Mouse (Mus musculus) layer of hippocampus, postnatal 25 days (tissue): ENCODE data around the gene Gapdh. TPM values are rescaled to one million over a fixed set of nuclear protein-coding genes. Genes with fewer than 3 reads are reported as not detected.
A peak's percentile ranks its signal among the peaks of the same experiment; 100 is the strongest.

Experiments
- DNase-seq, 2 experiments: peaks; one replicate each; pipeline ENCODE4 v3.0.0; 2022; ENCODE audit warnings: mixed read lengths in 2 of 2, low spot score in 1 of 2; ENCODE audit errors: extremely low spot score in 1 of 2
- total RNA-seq, 2 experiments: library from RNA; stranded (reverse); gene quantifications; 2 replicates each; pipeline ENCODE4 v1.2.3; 2021

Gapdh gene
- total RNA-seq, result 1,000 to 10,000 TPM; 2,323 to 2,636 TPM

DNA sequence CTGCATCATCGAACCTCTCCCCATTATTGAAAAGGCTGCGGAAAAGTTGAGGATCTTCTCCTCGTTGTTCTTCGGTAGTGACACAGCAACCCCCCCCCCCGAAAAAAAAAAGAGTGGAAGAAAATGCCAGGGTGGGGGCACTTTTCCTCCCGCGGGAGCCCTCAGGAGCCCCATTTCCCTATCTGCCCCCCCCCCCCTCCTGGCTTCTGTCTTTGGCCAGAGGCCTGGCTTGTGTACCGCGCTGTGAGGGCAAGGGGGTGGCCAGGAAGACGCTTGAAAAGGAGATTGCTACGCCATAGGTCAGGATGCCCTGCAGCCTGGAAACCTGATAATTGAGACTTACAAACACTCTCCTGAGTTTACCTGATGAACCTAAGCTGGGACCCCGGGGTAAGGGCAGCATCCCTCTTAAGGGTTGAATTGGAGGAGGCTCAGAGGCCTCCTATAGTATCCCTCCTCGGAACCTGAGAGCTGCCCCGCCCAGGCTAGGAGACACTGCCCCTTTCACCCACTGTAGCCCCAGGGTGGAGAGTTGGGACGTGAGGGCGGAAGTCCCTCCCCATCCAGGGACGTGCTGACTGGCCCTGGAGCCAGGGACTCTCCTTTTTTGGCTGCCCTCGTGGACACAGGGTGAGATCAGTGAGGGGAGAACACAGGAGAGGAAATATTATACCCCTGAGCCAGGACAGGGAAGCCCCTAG lies at the start of gene Gapdh:
TSS of gene Gapdh (minus strand) at position 417 of the 701 bp plus-strand sequence.
- peak in 1 of 2 experiments; percentile 18 for DNase-seq

DNA sequence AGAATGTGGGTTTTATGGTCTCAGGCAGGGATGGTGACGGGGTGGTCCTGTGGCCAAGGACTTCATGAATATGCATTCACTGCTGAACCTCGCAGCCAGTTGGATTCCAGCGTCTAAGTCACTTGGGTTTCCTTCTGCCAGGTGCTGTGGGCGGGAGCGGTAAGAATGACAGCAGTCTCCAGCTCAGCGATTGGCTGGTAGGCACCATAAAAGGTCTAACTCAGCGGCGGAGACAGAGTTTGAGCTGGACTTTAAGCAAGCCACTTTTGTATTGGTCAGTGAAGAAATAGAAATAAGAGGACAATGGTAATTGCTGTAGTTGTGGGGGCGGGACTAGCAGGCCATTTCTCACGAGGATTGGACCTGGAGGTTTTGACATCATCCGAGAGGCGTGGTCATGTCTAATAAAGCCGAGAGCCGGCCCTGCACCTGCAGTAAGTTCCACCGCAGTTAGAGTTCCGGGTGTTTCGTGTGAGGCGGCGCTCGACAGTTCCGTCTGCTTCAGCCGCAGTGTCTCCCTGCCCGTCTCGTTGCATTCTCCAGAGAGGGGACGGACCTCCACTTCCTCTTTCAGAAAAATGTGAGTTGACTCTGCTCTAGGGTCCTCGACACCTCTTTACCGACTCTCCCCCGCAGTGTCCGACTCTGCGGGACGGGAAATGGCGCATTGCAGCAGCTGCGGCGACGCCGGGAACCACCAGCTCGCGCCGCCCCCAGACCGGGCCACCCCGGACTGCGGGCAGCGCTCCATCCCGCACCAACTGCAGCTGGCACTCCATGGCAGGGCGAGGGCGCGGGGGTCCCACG lies 49.1 kb upstream of the Gapdh start, which contains the start of gene Vamp1:
TSS of gene Vamp1 (plus strand) at position 404 of the 807 bp plus-strand sequence.
- DNase-seq, result peak; percentile 85 to 87

DNA sequence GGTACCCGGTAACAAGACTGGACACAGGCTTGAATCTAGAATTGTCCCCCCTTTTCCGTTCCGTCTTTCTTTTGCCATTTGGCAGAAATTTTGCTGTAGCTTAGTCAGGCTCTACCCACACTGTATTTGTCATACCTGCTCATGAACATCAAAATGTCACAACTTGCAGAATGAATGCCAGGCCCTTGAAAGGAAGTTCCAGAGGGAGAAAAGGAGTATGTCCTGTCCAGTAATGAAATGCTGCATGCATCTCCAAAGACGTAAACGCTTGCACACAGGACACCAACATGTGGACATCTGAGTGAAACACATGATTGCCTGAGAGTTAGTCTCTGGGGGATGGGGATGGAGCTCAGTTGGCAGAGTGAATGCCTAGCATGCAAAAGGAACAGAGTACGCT lies 47.4 kb upstream of the Gapdh start:
- no peak for DNase-seq

DNA sequence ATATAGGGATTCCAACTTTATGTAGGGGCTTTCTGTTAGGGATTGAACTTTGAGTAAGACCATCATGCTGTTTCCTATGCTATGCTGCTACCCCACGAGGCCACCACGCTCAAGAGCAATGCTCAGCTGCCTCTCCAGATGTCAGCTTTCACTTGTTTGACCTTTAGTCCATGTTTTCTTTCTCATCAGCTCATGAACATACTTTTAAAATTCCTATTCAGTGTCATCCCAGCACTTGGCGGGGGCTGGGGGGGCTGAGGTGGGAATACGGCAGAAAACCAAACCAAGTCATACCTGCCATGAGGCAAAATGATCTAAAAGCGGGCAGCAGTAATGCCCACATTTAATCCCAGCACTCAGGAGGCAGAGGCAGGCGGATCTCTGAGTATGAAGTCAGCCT lies 46.9 kb upstream of the Gapdh start:
- DNase-seq, result no peak

DNA sequence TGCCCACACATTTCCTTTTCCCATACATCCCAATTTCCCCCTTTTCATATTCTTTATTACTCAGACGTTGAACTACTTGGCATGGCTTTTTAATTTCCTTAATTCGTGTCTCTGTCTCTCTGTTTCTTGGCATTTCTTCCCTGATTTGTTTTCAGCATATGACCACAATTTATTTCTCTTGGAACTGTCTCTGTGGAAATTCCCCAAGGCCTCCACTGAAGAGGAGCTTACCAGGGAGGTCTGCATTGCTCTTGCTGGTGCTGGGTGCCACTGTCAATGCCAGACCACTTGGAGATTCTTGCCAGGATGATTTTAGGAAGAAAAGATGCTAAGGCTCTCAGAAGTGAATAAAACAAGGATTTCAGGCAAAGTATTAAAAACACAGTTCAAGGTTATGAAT lies 46.4 kb upstream of the Gapdh start:
- no peak for DNase-seq

DNA sequence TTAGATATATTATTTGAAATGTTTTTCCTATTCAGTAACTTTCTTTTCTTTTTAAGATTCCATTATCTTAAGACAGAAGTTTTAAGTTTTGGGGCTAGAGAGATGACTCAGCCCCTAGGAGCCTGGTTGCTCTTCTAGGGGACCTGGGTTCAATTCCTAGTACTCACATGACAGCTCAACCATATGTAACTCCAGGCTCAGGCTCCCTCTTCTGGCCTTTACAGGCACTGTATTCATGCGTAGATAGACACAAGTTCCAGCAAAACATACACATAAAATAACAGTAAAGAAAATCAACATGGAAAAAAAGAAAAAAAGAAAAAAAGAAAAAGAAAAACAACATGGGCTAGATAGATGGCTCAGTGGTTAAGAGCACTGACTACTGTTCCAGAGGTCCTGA lies 44.2 kb upstream of the Gapdh start:
- no peak for DNase-seq

DNA sequence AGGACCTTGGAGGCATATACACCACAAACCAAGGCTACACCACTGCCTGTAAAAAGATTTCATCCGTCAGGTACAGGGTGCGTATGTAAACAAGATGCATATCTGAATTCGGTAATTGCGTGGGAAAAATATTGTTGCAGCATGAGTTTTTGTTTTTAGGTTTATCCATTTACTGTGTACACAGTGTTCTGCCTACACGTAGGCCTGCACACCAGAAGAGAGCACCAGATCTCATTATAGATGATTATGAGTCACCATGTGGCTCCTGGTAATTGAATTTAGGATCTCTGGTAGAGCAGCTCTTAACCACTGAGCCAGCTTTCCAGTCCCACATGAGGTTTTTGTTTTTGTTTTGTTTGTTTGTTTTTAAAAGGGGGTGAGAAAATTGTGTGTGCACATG lies 30.9 kb upstream of the Gapdh start:
- DNase-seq, result no peak

DNA sequence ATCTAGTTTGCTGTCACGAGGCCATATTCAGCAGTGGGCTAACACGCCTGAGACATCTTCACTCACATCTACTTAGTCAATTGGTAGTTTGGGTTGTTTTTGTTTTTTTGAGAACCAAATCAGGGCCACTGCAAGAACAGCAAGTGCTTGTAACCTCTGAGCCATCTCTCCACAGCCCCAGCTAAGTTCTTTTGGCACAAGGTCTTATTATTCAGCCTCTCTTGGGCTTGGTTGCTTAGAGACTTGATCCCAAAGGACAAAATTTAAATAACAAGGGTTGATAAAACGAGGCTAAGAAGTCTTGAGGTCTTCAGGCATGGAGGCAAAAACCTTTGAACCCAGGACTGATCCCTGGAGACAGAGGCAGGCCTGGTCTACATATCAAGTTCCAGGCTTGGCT lies 30.0 kb upstream of the Gapdh start:
- DNase-seq, result no peak

DNA sequence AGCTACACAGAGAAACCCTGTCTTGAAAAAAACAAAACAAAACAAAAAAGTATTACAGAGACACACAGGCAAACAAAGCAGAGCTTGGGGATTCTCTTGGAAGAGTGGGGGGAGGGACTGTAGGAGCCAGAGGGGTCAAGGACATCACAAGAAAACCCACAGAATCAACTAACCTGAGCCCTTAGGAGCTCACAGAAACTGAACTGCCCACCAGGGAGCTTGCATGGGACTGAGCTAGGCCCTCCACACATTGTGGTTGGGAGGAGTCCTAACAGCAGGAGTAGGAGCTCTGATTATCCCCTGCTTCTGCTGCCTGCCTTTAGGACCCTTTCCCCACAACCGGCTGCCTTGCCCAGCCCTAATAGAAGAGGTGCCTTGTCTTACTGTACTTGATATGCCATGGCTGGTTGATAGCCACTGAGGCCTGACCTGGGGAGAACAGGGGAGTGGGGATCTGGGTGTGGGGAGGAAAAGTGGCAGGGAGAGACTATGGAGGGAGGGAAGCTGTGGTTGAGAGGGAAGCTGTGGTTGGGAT lies 29.3 kb upstream of the Gapdh start:
- no peak for DNase-seq

DNA sequence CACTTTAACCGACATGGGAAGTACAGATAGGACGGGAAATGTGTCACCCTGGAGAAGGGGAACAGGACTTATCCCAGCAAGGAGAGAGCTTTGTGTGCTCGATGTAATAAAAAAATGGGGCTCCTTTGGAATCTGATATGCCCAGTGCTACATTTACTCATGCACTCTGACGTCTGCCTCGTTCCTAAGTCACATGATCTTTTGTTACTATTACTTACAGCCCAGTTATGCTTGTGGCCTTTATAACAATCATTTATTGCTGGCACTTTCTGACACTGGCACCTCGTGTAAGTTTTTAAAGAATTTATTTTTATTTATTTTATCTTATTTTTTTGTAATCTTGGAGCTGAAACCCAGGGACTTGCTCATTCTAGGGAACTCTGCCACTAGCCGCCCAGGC lies 27.1 kb upstream of the Gapdh start:
- DNase-seq, result no peak

DNA sequence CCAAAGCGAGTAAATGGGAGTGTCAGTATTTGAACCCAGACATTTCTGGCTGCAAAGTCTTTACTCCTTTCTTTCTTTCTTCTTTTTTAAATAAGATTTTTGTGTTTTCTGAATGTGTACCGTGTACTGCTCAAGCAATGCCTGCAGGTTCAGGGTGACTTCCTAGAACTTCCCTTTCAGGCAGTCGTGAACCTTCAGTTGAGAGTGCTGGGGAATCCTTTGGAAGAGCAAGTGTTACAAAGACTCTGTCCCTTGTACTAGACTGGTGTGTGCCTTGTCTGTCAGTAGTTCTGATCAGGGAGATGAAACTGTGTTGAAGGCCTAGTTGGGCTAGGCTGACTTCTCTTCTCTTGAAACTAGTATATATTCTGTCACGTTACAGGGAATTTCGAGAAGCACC lies 26.6 kb upstream of the Gapdh start:
- DNase-seq, result no peak

DNA sequence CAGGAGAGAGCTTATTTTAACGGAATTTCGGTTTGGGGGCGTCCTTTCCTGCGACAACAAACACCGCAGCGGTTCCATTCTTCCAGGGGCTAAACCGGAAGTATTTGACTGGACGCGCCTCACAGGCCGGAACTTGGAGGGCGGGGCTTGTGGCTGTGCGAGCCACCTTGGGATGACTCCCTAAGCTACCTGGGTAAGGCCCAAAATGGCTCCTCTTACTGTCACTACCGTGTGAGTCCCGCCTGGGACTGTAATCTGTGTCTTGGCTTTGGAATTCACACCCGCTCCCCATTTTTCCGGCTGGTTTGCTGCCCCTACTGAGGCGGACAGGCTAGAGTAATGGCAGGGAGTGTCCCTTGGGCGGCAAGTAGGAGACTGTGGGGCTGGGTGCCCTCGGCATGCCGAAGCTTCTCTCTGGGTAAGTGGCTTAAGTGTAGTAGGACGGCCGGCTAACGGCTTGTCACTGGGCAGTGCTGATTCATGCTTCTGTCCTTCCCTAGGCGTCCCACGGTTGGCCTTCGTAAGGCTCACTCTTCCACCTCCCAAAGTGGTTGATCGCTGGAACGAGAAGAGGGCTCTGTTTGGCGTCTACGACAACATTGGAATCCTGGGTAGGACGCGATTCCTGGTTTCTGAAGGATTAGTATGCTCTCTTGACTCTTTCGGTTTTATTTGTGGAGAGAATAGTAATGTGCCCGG lies 25.9 kb upstream of the Gapdh start:
- peak; percentile 74 to 80 for DNase-seq

DNA sequence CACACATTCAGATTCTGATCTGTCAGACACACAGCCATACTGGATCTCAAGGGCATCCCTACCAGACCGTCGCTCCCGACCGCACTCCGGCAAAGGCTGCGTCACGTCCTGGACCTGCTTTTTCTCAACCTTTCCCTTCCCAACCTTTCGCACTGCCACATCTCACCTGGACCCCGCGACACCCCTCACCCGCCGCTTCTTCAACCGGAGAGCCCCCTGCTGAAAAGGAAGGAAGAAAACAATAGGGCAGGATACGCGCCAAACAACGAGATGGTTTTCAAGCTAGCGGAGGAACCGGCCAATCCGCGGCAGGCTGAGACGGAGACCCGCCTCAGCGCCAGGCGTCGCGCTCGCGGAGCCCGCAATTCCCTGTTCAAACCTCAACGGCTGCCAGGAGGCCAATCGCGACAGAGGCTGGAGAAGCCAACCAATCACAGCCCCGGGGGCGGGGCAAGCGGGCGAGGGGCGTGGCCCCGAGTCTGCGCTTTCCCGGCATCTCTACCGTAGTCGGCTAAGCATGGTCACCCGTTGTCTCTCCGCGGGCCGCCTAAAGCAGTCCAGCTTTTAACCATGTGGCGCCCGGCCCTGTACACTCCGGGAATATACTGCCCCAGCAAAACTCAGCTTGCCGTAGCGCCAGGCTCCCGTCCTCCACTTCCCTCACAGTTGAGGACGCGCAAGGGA lies 25.2 kb upstream of the Gapdh start, which contains the start of the genes Ncapd2 and Mrpl51:
TSS of gene Ncapd2 (minus strand) at position 370 of the 684 bp plus-strand sequence.
TSS of gene Mrpl51 (plus strand) at position 470 of the 684 bp plus-strand sequence.
- DNase-seq, result peak; percentile 89 to 94

DNA sequence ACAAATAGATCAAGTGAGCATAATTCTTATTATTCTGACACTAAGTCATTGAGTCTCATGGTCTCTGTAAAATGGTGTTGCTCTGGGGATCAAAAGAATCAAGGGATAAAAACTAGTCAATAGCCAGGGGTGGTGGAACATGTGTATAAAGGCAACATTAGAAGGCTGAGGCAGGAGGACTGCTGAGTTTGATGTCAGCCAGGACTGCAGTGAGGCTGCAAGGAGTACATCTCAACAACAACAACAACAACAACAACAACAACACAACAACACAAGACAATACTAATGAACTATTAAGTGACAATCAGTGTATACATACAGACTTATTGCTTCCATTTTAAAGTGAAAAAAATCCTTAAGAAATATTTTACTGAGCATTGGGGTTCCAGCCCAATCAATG lies 24.5 kb upstream of the Gapdh start:
- no peak for DNase-seq

DNA sequence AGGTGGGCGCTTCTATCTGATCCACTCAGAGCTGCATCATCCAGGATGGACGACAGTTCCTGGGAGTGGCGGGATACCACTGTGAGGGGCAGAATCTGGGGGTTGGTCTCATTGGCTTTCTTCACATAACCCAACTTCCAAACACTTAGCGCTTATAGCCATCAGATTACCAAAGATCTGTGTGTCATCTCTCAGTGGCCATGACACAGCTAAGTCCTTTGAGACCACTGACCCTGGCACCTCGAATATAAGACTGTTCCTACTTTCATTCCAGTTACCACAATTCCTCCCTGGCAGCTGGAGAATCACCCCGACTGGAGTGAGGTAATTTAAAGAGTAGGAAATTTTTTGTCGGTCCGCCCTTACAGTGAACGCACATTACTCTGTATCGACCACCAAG lies 19.9 kb upstream of the Gapdh start:
- no peak for DNase-seq

DNA sequence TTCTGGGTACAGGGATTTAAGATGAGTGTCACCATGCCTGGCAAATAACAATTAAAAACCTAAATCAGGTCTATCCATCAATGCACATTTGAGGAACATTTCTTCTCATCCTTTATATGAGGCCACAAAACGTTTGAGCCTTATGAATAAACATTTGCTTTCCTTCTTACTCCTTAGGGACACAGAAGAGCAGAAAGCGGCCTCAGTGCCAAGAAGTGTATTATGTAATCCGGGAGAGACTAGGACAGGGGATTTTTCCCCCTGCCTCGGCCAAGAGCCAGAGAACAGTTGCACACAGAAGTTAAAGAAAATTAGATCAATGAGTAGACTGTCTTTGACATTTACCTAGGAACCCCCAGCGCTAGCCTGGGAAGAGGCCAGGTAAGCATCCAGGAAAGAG lies 15.9 kb upstream of the Gapdh start:
- no peak for DNase-seq

DNA sequence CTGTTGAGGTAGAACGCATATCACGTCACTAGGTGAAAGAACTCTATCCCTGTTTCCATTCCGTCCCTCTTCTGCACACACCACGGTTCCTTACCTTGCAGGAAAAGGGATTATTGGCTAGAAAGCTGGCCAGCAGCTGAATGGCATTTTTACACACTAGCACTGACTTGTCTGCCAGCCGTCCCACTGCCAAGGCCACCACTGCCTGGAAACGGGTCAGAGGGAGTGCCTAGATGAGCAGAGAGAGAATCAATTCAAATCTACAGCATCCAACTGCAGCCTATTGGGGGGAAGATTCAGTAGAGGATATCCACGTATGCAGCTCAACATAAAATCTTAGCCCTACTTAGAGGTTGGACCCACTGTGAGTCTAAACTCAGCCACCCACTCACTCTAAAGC lies 13.3 kb upstream of the Gapdh start:
- no peak for DNase-seq

DNA sequence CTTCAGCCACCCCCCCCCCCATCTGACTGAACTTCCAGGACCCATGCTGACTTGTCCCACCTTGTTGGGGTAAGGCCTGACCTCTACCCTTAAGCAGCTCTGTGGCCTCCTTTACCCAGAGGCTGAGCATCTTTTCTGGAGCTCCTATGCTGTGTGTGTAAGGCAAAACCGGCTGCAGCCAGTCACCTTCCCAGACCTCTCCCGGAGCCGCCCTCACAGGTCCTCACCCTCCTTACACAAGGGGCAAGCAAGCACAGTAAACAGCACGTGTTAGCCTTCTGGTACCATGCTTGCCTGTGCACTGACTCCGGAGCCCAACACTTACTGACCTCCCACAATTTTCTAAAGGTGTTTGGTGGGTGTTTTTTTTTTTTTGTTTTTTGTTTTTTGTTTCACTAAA lies 9.2 kb upstream of the Gapdh start:
- DNase-seq, result no peak

DNA sequence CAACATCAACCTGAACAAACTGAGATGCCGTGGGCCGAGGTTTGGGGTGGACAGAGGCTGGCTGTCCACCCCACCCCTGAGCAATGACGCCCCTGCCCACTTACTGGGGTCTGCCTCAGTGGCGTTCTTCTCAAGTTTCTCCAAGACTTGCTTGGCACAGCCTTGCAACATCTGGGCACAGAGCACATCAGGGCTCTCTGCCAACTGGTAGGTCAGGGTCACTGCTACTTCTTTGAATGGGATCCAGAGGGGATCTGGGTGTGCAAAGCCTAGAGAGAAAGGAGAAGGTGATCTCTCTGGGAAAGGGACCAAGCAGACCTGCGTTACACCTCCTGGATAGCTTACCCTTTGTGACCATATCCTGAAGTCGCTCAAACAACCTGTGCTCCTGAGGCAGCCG lies 7.0 kb upstream of the Gapdh start:
- no peak for DNase-seq

DNA sequence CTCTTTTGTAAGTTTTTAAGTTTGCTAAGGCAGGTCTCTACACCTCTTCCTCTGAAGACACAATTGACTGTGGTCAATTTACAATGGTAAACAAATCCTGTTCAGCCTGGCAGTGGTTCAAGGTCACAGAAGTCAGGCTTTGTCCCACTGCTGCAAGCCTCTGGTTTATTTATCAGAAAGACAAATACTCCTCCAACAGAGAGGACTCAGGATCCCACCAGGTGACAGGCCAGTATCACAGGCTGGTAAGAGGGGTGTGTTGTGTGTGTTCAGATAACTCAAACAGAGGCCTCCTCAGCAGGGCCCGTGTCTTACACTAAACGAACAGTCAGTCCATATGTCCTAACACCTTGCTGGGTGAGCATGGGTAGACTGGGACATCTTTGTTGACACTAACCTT lies 6.2 kb upstream of the Gapdh start:
- DNase-seq, result no peak
